Mouse (Mus musculus) T-helper 1 cell (primary cell): ENCODE data around the gene Camk2g.

Experiments
- in situ Hi-C: fragments of 300-600 bp; cut with MboI, MseI; formaldehyde crosslinking; loops from one replicate; pipeline ENCODE4 v1.15.1; 2025; ENCODE audit warnings: high pct_unique_total_duplicates

Camk2g gene

DNA sequence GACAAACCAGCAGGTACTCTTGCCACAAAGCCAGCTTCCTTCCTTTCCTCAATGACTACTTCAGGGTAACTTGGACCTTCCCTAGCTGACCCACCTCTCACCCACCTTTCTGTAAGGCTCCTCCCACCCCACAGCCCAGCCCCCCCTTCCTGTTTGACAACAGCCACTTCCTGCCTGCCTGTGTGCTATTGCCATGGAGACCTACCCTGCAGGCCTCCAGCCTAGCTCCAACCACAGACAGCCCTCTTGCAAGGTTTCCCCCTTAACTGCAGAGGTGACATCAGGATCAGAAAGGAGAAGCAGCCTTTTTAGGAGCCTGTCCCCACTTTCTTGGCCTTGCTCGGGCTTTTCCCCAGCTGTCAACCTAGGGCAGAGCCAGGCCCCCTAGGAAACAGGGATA, 8.7 kb downstream of the Camk2g start:
- in situ Hi-C loops = no loop called here

- in situ Hi-C loops = no loop called here
Observed at GRCm38 (mm10) chr14:20784708-20785107, 9.2 kb downstream of the Camk2g start.

DNA sequence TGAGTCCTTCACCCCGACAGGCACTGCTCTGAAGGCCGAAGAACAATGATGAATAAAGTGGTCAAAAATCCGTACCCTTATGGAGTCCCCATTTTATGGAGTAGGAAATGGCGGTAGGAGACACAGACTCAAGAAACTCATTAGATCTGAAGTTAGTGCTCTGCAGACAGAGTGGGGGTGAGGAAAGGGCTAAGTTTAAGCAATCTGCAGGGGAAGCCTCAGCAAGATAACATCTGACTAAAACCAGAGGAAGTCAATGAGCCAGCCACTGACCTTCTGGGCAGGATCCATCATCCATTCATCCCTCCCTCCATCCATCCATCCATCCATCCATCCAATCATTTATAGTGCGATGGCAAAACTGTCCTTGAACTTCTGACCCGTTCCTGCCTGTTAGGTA, 10.4 kb downstream of the Camk2g start:
- in situ Hi-C loops = no loop called here

DNA sequence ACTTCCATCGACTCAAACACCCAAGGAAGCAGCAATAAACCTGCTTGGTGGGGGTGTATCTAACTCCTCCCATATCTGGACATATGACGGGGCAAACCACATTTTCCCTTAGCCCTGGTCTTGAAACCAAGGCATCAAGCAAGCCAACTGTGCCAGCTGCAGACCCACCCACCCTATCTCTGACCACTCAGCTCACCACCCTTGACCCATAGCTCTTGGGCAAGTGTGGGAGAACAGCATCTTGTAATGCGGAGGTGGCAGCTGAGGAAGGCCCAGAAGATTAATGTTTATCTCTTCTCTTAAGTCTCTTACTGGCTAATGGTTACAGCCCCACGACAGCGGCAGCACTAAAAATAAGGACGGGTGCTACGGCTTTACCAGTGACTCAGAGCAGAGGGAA, 11.0 kb downstream of the Camk2g start:
- in situ Hi-C loops = no loop called here

- in situ Hi-C loops = no loop called here
Observed at GRCm38 (mm10) chr14:20780217-20780616, 13.7 kb downstream of the Camk2g start.

GRCm38 (mm10) chr14:20778496-20778895, 15.4 kb downstream of the Camk2g start:
- in situ Hi-C loops = no loop called here

DNA sequence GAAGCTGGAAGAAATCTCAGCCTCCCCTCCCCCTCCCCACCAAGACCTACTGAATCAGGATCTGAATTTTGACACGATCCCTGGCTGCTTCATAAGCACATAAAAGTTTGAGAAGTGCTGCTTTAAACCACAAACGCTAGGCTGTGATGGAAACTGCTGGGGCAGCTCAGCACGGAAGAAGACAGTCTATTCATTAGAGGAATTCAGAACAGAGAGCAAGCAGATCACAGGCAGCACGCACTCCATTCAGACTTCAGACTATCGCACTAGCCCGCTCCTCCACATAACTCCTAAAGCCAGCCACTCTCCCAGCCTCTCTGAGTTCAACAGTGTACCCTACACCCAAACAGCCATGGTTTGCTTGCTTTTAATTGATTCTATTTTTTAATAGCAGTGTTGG, 18.2 kb downstream of the Camk2g start:
- in situ Hi-C loops = no loop called here

- in situ Hi-C loops = no loop called here
Observed at GRCm38 (mm10) chr14:20773410-20773809, 20.5 kb downstream of the Camk2g start.

DNA sequence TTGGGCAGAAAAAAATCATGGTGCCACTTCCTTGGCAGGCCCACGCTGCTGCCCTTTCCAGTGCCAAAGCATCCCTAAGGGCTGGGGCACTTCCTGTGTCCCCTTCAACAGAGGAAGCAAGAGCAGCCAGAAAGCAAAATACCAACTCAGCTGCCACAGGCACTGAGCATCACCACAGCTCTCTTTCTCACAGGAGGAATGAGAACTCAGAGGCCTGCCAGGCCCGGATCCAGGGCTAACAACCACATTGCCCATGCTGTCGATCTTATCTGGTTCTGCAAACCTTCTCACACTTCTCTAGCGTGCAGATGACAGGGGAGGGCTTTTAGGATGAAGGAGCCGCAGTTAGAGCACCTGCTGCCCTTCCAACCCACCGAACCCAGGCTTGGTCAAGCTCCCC, 21.1 kb downstream of the Camk2g start:
- in situ Hi-C loops = no loop called here

GRCm38 (mm10) chr14:20771941-20772340, 21.9 kb downstream of the Camk2g start:
- in situ Hi-C loops = no loop called here

DNA sequence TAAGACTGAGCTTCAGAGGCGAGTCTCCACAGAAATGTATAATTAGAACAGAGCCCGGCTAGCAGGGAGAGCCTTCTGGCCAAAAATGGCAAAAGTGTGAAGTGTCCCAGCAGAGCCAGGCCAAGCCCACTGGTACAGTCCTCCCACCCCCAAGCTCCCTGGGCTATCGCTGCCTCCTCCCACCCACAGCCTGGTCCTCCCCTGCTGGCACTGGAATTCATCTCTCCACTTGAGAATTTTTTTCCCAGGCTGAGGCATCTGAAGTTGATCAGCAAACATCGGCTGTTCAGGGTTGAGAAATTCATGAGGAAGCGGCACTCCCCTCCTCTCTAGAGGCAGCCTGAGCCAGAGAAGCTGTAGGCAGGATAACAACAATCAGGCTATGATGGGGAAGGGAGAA, 25.3 kb downstream of the Camk2g start:
- in situ Hi-C loops = loop anchor here (5.0 to 10.0 kb wide), 2 partner anchors 34 to 106 kb away; no protein-coding TSS in a partner anchor

DNA sequence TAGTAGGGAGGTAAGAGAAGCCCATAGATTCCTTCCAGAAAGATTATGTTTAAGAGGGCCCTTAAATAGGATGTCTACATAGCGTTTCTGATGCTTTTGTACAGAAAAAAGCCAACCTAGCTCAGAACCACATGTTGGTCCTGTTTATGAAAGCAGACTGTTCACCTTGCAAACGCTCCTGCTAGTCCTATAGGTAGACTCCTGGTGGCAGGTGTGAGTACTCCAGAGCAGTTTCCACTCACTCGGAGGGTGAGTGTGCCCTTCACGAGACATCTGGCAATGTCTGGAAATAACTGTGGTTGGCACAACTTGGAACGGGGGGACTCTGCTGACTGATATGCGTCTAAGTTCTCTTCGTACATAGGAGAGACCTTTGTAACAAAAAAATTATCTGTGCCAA, 26.0 kb downstream of the Camk2g start:
- in situ Hi-C loops = loop anchor here (5.0 to 10.0 kb wide), 2 partner anchors 34 to 107 kb away; no protein-coding TSS in a partner anchor

DNA sequence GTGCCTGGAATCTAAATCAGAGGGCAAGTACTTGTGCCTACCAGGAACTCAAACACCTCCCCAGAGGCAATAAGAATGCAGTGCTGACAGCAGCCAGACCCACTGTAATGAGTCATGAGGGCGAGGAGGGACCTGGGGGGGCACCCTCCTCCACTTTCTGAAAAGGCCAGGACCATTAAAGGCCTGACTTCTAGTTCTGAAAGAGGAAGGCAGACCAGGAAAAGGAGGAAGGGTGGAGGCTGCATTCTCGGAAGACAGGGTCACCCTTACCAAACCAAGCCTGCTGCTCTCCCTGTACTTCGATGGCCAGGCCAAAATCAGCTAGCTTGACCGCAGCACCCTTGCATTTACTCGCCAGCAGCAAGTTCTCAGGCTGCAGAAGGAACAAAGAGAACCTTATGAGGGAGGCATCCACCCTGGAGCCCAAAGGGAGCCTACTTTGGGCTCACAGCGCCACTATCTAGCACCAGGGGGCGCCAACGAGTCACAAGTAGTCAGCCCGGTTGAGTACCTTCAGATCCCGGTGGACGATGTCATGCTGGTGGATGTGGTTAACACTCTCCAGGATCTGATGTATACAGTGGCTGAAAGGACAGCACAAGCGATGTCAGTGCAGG, 28.1 kb downstream of the Camk2g start:
- in situ Hi-C loops = loop anchor here (5.0 to 10.0 kb wide), 2 partner anchors 37 to 109 kb away; no protein-coding TSS in a partner anchor

DNA sequence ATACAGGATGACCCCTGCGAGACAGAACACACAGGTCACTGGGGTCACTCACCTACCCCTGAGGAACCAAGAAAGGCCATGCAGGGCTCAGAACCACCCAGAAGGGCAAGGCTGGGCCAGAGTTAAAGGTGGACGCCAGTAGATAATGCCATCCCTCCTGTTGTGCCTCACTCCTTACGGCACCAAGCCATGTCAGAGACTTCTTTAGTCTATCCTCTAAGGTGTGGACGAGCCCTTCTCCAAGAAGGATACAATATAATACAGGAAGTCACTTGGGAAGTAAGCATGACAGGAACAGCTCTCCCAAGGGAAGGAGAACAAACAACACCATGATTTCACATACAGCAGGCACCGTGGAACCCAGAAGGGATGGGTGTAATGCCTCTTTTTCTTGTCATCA, 28.9 kb downstream of the Camk2g start:
- in situ Hi-C loops = loop anchor here (5.0 to 10.0 kb wide), 2 partner anchors 37 to 110 kb away; no protein-coding TSS in a partner anchor

DNA sequence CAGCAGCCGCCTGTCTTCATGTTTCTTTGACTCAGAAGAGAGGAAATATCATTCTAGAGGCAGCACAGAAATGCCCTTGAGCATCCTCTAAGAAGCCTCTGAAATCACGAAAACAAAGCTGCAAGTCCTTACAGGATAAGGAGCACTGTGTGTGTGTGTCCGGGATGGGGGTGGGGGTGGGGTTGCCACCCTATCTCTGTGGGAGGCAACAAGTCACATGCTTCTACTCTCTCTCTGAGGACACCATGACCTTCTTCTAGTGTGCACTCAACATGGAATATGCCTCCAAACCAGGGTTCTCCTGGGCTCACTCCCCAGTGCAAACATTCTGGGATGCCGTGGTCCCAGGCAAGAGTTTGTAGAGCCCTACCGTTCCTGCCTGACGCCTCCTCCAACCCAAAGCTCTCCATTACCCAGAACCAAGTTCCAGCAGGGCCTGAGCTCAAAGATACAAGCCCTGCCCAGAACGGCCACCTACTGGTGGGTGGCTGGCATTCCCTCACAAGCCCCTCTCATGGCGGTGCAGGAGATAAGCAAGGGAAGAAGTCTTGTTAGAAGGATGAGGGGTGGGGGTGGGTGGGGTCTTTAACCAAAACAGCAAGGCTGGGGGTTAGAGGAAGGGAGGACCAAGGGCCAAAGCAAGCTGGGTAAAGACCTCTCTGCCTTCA, 35.0 kb downstream of the Camk2g start:
- in situ Hi-C loops = no loop called here

GRCm38 (mm10) chr14:20757370-20757907, 36.4 kb downstream of the Camk2g start:
- in situ Hi-C loops = no loop called here

DNA sequence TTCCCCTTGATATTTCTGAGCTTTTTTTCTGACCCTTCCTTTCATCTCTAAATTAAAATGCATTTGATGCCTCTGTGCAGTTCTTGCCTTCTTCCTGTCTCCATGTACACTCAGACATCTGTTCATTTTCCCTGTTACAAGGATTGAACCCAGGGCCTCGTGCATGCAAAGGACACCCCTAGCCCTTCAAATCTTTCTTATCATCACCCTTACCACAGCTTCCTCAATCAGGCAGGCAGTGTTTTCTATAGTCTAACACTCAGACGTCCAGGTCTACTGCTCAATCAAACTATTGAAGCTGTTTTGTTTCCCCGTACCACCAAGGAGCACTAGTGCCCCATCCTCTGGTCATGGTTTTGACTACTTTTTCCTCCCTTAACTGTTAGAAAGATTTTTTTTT, 40.1 kb downstream of the Camk2g start:
- in situ Hi-C loops = no loop called here

GRCm38 (mm10) chr14:20750503-20750902, 43.4 kb downstream of the Camk2g start:
- in situ Hi-C loops = no loop called here

DNA sequence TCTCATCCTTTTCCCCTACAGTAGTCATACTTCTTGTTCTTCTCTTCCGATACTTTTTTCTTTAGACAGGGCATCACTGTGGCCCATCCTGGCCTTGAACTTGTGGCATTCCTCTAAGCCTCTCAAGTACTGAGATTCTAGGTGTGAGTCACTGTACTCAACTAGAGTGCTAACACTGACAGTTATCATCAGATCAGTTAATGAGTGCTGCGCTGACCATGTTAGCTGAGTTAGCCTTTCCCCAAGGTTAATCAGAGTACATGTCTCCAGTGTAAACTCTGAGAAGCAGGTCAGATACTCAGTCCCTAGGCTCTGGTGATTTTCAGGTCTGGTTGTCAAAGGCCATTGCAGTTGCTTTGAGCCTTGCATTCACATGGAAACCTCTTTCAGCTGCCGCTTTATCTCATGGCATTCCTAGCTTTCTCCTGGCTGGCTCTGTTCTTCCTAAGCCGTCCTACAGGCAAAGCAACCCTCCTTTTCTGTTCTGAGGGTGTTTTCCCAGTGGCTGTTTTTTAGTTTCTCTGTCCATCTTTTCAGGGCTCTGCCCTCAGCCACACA, 44.3 kb downstream of the Camk2g start:
- in situ Hi-C loops = no loop called here

GRCm38 (mm10) chr14:20748388-20748787, 45.5 kb downstream of the Camk2g start:
- in situ Hi-C loops = no loop called here

DNA sequence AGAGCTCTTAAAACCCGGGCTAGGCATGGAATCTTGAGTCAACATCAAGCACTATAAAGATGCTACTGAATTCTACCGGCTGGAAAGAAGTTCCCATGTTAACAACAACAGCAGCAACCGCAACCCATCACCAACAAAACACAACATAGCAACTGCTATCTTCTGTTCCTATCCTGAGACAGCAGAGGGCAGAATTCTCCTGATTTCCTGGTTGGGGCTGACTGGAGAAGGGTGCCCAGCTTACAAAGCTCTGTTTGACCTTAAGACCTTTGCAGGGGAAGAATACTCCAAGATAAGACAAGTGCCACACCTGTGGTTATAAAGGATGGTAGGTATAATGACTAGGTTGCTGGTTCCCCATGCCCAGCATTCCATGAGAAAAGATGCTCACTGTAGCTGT, 47.0 kb downstream of the Camk2g start:
- in situ Hi-C loops = no loop called here

- in situ Hi-C loops = no loop called here
Observed at GRCm38 (mm10) chr14:20743614-20744013, 50.3 kb downstream of the Camk2g start.

DNA sequence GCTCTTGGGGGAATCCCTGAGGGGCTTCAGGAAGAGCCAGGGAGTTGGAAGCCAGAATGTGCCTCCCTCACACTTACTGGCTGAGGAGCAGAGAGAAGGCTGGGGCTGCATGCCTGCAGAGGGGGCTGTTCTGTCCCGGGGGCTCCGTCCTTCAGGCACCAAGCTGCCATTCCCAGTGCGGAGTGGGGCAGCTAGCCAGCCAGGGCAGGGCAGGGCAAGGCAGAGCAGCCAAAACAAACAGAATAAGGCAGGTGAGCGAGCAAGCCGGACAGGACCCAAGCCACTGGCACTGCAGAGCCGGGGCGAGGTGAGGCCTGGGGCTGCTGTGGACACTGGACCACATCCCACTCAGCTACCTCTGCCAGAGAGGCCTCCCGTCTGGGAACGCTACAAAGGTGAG, 52.6 kb downstream of the Camk2g start:
- in situ Hi-C loops = no loop called here
